Mouse (Mus musculus) splenic B cell, adult 2 months (primary cell): Measurements from ENCODE around the gene Umad1.

ENCODE experiments used
- DNase-seq: peaks from one replicate; pipeline ENCODE4 v3.0.0-alpha.2; 2011; ENCODE audit warnings: low read depth, low spot score
- H3K27me3 ChIP-seq: 2 replicates; pipeline ENCODE4 v1.6.1; 2012; ENCODE audit warnings: mild to moderate bottlenecking, low read length, moderate library complexity, mixed read lengths; ENCODE audit not compliant: control insufficient read depth, poor library complexity, insufficient read depth, severe bottlenecking
- H3K36me3 ChIP-seq: 2 replicates; pipeline ENCODE4 v1.6.1; 2012; ENCODE audit warnings: mild to moderate bottlenecking, low read length, moderate library complexity, mixed read lengths; ENCODE audit not compliant: control insufficient read depth, poor library complexity, insufficient read depth, severe bottlenecking

The Umad1 gene

GRCm38 (mm10) chr6:8259004-8259666 lies at the start of gene Umad1, which contains the start of the genes Rpa3 and Gm45062:
TSS of gene Umad1 (plus strand) at chr6:8259288.
TSS of gene Rpa3 (minus strand) at chr6:8259173.
TSS of gene Gm45062 (plus strand) at chr6:8259450.
- DNase-seq, result peak; percentile 98
- Histone ChIP-seq H3K36me3 (no peaks in the 10 kb centered on the region), H3K27me3 (no peaks in the 10 kb centered on the region)

- no peak for DNase-seq
- no peaks in the 10 kb centered on the region for H3K27me3 ChIP-seq
- peaks cover 3% of the 10 kb centered on the region; the same call in 1 of the 2 replicates for H3K36me3 ChIP-seq
These were observed 49.3 kb upstream of the Umad1 start for GRCm38 (mm10) chr6:8209866-8210186.

- H3K36me3 ChIP-seq, result peaks cover 3% of the 10 kb centered on the region; the same call in 1 of the 2 replicates
- H3K27me3 ChIP-seq, result no peaks in the 10 kb centered on the region
- DNase-seq, result peak; percentile 2
These were observed 48.4 kb upstream of the Umad1 start for GRCm38 (mm10) chr6:8210661-8211060.

- Histone ChIP-seq H3K27me3 (no peaks in the 10 kb centered on the region), H3K36me3 (peaks cover 6% of the 10 kb centered on the region)
- DNase-seq, result no peak
These were observed 32.1 kb upstream of the Umad1 start for GRCm38 (mm10) chr6:8227035-8227434.

DNA sequence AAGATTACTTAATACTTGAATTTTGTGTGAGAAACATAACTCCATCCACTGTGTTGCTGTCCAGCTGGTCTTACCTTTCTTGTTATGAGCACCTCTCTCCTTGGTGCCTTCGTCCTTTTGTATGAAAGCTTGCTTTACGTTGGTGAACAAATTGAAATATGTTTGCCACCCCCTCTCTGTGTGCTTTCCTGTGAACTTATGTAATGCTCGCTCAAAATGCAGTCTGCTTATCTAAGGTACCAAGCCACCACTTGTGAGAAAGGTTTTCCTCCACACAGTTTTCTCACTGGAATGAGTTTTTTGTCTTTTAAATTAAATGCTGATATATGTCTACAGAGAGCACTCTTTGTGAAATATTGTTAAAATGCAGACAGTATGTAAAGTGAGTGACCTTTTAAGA lies 30.5 kb upstream of the Umad1 start:
- H3K36me3 ChIP-seq, result peaks cover 8% of the 10 kb centered on the region
- no peak for DNase-seq
- no peaks in the 10 kb centered on the region for H3K27me3 ChIP-seq

DNA sequence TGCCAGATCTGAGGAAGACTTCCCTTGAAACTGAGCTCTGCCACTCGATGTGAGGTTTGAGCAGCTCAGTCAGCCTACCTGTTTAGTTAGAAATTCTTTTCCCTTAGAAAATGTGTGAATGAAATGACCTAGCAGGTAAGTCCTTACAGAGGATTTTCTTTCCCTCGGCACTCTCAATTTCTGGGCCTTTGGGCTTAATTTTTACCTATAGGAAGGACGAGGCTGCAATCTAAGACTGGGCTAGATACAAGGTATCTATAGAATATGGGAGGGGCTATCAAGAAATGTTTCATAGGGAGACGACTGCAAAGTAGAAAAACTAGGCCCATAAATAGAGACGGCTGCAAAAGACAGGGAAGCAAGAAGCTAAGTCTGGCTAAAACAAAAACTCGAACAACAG lies 772 bp upstream of the Umad1 start:
- no peak for DNase-seq
- Histone ChIP-seq H3K36me3 (no peaks in the 10 kb centered on the region), H3K27me3 (no peaks in the 10 kb centered on the region)

- DNase-seq, result no peak
- no peaks in the 10 kb centered on the region for H3K36me3 ChIP-seq
These were observed 568 bp downstream of the Umad1 start for GRCm38 (mm10) chr6:8259667-8260044.

GRCm38 (mm10) chr6:8271047-8271446 lies 12.0 kb downstream of the Umad1 start:
- Histone ChIP-seq H3K36me3 (no peaks in the 10 kb centered on the region), H3K27me3 (no peaks in the 10 kb centered on the region)
- no peak for DNase-seq

More at GRCm38 (mm10) chr6:8259667-8260044, 568 bp downstream of the Umad1 start:
- H3K27me3 ChIP-seq, result no peaks in the 10 kb centered on the region

DNA sequence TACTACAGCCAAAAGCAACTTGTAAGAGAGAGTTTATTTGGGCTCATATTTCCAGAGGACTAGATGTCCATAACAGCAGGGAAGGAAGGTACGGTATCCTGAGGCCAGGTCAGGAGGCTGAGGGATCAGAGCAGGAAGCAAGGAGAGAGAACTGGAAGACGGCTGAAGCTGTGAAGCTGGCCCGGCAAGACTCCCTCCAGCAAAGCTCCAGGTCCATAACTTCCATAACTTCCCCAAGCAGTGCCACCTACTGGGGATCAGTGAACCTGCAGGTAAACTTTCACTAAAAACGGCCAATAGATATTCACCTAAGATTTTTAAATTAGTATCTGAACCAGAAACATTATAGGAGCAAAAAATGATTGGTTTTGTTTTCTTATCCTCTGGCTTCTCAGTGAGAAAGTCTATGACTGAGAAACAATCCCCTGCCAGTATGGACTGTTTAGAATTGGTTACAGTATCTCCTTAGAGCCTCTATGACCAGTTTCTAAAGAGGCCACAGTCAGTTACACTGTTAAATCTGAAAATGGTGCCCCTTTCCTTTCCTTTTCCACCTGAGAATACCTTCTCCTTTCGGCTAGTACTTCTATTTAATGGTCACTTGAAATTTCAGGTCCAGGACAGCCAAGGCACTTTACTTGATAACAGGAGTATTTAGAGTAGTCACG lies 15.4 kb downstream of the Umad1 start:
- H3K36me3 ChIP-seq, result no peaks in the 10 kb centered on the region
- DNase-seq, result peak; percentile 66
- H3K27me3 ChIP-seq, result no peaks in the 10 kb centered on the region

DNA sequence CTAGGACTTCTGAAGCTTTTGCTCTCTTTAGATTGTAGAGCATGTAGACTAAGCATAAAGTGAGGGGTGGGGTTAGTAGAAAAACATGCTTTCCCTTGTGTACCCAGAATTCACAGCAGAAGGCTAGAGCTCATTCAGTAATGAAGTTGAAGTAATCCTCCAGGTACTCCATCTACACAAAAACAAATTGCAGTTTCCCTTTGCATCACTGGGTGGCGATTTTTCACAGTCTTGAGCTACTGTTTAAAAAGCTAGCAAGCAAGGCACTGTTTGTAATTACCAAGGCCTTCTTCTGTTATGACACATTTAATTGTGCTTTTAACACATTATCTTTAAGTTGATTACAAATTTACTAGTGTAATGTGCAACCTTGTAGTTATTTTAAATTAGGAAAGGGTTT lies 16.0 kb downstream of the Umad1 start:
- DNase-seq, result peak; percentile 81
- Histone ChIP-seq H3K36me3 (no peaks in the 10 kb centered on the region), H3K27me3 (no peaks in the 10 kb centered on the region)

DNA sequence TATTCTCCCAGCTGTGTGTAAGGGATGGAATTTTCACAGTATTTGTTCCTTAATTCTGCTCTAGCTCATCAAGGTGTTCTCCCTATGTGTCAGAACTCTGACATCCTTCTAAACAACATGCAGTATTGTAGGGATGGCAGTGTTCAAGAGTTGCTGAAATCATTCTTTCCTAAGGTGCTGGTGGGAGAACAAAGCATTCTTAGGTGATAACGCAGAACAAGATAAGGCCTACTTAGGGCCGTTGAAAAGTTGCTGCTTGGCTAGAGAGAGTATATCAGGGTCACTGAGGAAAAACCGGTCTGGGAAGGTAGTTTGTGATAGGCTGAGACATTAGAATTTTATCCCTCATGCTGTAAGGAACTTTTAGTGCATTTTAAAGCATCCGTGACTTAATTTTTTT lies 17.3 kb downstream of the Umad1 start:
- H3K27me3 ChIP-seq, result no peaks in the 10 kb centered on the region
- H3K36me3 ChIP-seq, result no peaks in the 10 kb centered on the region
- DNase-seq, result no peak

- no peaks in the 10 kb centered on the region for H3K36me3 ChIP-seq
- DNase-seq, result peak; percentile 70
- no peaks in the 10 kb centered on the region for H3K27me3 ChIP-seq
These were observed 19.4 kb downstream of the Umad1 start for GRCm38 (mm10) chr6:8278426-8279002.

DNA sequence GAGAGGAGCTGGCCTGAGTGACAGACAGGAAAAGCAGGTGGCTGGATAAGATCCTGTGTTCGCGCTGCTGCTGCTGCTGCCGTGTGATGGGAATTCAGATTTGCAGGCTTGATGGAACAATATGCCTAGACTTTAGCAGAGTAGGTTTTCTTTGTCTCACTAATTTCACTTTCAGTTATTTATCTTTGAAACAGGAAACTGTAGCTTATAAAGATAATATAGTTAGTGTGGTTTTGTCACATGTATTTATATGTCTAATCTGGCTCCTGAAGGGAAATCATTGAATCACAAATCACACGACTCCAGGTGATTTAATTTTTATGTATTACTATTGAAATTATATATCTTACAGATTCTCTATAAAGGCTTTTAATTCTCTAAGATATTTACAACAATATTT lies 24.2 kb downstream of the Umad1 start:
- Histone ChIP-seq H3K27me3 (no peaks in the 10 kb centered on the region), H3K36me3 (no peaks in the 10 kb centered on the region)
- no peak for DNase-seq

DNA sequence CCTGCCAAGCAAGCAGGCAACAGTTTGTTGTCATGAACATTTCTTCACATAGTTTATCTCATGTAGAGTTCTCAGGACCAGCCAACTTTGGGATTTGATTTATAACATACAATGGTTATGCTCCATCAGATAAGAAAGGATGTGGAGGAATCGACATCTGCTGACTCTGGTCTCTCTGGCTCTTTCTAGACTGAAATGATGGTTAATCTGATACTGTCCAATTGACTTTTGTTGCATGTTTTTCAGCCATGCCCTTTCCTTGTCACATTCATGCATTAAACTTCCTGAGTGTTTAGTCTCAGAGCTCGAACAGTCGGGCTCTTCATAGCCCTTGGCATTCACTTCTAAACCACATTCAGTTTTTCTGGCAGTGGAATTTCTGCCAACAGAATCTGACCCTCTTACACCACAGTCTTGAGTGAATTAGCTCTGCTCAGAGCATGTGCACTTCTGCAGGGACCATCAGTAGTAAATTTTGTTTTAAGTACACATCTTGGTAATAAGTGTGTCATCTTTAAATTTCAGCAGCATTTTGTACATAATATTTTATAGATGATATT lies 26.4 kb downstream of the Umad1 start:
- Histone ChIP-seq H3K36me3 (no peaks in the 10 kb centered on the region), H3K27me3 (no peaks in the 10 kb centered on the region)
- no peak for DNase-seq

GRCm38 (mm10) chr6:8286146-8286545 lies 27.1 kb downstream of the Umad1 start:
- Histone ChIP-seq H3K27me3 (no peaks in the 10 kb centered on the region), H3K36me3 (no peaks in the 10 kb centered on the region)
- no peak for DNase-seq
